Mouse (Mus musculus) kidney, embryonic 14.5 days (tissue): ENCODE measurements around the gene 1300017J02Rik. TPM values are rescaled to one million over a fixed set of nuclear protein-coding genes. Genes with fewer than 3 reads are reported as not detected.

ENCODE experiments used
- ATAC-seq: fragments of 200-750 bp; cut with Nextera tagmentation; 2 replicates; pipeline ENCODE4 v1.8.0; 2017; ENCODE audit warnings: moderate number of reproducible peaks, mild to moderate bottlenecking, moderate TSS enrichment, moderate library complexity; ENCODE audit not compliant: low FRiP score, low TSS enrichment
- H3K27ac ChIP-seq: fragments of 300-500 bp; sonication (generic); 2 replicates; pipeline ENCODE4 v1.5.1; 2014; ENCODE audit warnings: low read depth, mild to moderate bottlenecking, low read length, moderate library complexity, mixed read lengths
- H3K27me3 ChIP-seq: fragments of 300-500 bp; sonication (generic); 2 replicates; pipeline ENCODE4 v1.6.1; 2014; ENCODE audit warnings: mild to moderate bottlenecking, low read length; ENCODE audit not compliant: control insufficient read depth, insufficient read depth
- H3K36me3 ChIP-seq: fragments of 300-500 bp; sonication (generic); 2 replicates; pipeline ENCODE4 v1.6.1; 2014; ENCODE audit warnings: low read length, mixed read lengths; ENCODE audit not compliant: control insufficient read depth, insufficient read depth
- H3K4me1 ChIP-seq: fragments of 300-500 bp; sonication (generic); 2 replicates; pipeline ENCODE4 v1.6.1; 2014; ENCODE audit warnings: low read length, mixed read lengths; ENCODE audit not compliant: control insufficient read depth, insufficient read depth
- H3K4me2 ChIP-seq: fragments of 300-500 bp; sonication (generic); replicated peaks from 2 replicates; pipeline ENCODE4 v1.6.1; 2014; ENCODE audit warnings: low read depth, mild to moderate bottlenecking, low read length
- H3K4me3 ChIP-seq: fragments of 300-500 bp; sonication (generic); 2 replicates; pipeline ENCODE4 v1.5.1; 2014; ENCODE audit warnings: mild to moderate bottlenecking, low read length
- H3K9ac ChIP-seq: fragments of 300-500 bp; sonication (generic); 2 replicates; pipeline ENCODE4 v1.6.1; 2014; ENCODE audit warnings: low read depth, mild to moderate bottlenecking, low read length, moderate library complexity
- H3K9me3 ChIP-seq: fragments of 300-500 bp; sonication (generic); 2 replicates; pipeline ENCODE4 v1.6.1; 2016; ENCODE audit warnings: low read length; ENCODE audit not compliant: control insufficient read depth
- WGBS: fragments of 180-500 bp; shearing (Covaris S2); extraction: QIAGEN DNeasy Blood & Tissue Kit; methylation state at CpG from one replicate; pipeline ENCODE4 v1.1.7; 2014; 5-methylcytosine and 5-hydroxymethylcytosine counted together
- polyA plus RNA-seq: library from polyadenylated mRNA; unstranded; fragments of >200 nt; fragmentation: Nextera tagmentation; extraction: Ambion mirVana; gene quantifications from 2 replicates; pipeline ENCODE4 v1.2.1, GENCODE M21; 2014

The 1300017J02Rik gene
- polyA plus RNA-seq, 1 experiment from 2014 or later: 0.97 TPM

DNA sequence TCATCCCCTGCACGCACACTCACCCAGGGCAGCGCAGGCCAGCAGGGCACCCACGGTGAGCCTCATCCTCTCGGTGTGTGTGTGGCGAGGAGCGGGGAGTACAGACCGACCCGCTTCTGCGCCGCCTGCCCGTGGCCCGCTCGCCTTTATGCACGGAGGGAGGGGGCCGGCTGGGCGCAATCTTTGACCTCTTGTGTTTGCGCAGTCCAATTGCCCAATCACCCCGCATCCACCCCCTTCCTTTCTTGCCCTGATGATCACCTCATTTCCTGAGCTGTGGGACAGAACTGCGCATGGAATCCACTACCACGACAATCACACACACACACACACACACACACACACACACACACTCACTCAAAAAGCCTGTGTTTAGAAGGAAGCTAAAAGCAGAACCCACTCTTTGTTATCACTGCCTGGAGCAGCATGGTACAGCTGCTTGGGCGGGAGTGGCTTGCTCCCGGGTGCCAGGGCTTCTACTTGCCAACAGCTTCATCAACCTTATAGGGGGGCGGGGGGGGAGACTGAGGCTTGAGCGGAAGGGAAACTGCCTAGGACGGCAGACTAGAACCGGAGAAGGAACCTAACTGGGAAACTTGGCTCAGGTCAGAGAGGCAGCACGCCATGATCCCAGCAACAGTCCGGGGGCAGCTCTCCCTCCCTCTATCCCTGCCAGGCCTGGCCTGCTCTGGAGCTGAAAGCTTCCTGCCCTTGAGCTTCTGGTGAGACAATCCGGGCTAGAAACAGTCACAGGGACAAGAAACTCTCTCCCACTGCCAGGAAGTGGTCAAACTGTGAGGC, 74.5 kb downstream of the 1300017J02Rik start, which contains the start of the genes Gm20425 and Trf:
Gene Gm20425 (minus strand): TSS at position 157 of the 801 bp plus-strand sequence.
Gene Trf (minus strand): TSS at position 294 of the 801 bp plus-strand sequence.
- peak within 1 kb of the TSS; percentile 26 for H3K4me2 ChIP-seq
- 41% methylated on average over 27 of the region's 29 CpGs for WGBS
- H3K36me3 ChIP-seq: no peaks in the 10 kb centered on the region
- no peaks in the 10 kb centered on the region for H3K9me3 ChIP-seq
- peak; percentile 43 for ATAC-seq
- peak within 1 kb of the TSS; percentile 6; the same call in 1 of the 2 replicates for H3K4me3 ChIP-seq
- H3K9ac ChIP-seq: peak within 1 kb of the TSS; percentile 9; the same call in 1 of the 2 replicates
- no peaks in the 10 kb centered on the region for H3K4me1 ChIP-seq
- no peak within 1 kb of the TSS for H3K27ac ChIP-seq
- no peaks in the 10 kb centered on the region for H3K27me3 ChIP-seq

DNA sequence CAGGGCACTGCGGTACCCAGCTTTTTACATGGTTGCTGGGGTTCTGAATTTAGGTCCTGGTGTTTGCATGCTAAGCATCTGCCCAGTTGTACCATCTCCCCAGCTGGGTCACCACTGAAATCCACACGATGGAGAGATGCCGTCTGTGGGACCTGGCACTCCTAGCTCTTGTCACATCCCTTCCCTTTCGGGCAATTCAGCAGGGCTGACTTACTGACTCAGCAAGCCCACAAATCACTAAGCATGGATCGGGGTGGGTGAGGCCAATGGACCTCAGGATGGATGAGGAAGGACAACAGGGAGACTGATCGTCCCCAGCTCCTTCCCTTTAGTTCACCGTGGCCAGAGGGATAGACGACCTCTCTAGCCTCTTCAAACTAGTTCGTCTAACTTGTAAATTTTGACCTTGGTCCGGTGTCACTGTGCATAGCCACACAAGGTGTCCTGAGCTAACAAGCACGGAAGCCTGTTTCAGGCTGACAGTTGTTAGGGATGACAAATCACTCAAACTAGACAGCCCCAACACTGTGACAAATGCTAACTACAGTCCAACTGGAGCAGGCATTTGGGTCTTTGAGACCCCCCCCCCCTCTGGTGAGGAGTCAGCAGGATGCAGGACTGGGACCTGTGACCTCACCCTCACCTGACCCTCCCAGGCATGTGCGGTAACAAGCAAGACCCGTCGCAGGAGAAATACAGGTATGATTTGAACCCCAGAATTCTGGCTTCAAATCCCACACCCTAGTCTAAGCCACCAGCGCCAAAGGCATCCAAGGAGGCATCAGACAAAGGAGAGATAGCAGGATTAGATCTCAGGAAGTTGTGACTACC, 75.6 kb downstream of the 1300017J02Rik start:
- Histone ChIP-seq H3K9me3 (no peaks in the 10 kb centered on the region), H3K36me3 (no peaks in the 10 kb centered on the region), H3K27me3 (no peaks in the 10 kb centered on the region), H3K4me2 (no peak overlapping the region), H3K27ac (no peak overlapping the region), H3K9ac (no peak overlapping the region), H3K4me3 (no peak overlapping the region), H3K4me1 (no peaks in the 10 kb centered on the region)
- no peak for ATAC-seq
- 78% methylated on average over 15 of the region's 15 CpGs for WGBS

DNA sequence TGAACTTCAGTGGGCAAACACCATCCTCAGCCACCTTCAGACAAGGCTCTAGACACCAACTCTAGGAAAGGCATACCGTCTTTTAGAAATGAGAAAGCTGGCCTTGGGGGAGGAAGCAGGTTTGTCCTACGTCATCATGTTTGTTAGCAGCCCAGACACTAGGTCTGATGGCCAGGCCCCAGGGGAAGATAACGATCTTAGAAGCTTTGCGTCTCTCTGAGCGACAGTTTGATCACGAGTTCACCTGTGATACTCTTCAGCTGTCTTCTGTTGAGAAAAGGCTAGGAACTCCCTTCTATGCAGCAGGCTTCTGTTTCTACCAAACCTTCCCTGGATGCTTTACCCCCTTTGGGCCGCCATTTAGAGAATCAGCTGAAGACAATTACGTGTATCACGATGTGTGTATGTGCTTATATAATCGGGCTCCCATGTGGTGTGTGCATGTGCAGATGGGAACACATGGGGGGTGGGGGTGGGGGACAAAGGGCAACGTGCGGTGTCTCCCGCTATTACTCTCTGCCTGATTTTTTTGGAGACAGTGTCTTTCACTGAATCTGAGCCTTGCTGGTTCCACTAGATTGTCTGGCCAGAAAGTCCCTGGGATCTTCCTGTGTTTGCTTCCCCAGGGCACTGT, 76.4 kb downstream of the 1300017J02Rik start:
- Histone ChIP-seq H3K4me2 (no peak overlapping the region), H3K4me1 (no peaks in the 10 kb centered on the region), H3K4me3 (no peak overlapping the region), H3K36me3 (no peaks in the 10 kb centered on the region), H3K27ac (no peak overlapping the region), H3K27me3 (no peaks in the 10 kb centered on the region), H3K9ac (no peak overlapping the region), H3K9me3 (no peaks in the 10 kb centered on the region)
- ATAC-seq: no peak
- 73% methylated on average over 13 of the region's 13 CpGs for WGBS

DNA sequence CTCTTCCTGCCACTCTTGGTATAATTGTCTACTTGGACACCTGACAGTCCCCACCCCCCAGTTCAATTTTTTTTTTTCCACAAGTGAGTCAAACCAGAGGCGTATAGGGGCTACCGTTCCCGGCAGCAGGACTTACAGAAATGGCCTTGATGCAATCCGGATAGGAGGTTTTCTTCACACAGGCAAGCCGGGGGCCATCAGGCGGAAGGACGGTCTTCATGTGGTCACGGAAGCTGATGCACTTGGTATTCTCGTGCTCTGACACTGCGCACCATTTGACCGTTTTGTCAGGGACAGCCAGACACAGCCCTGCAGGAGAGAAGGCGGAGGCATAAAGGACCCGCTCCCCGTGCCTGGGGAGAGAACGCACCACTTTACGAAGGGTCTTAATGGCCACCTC, 77.1 kb downstream of the 1300017J02Rik start:
- no peaks in the 10 kb centered on the region for H3K4me1 ChIP-seq
- H3K9ac ChIP-seq: no peak overlapping the region
- no peaks in the 10 kb centered on the region for H3K9me3 ChIP-seq
- H3K27ac ChIP-seq: no peak overlapping the region
- no peak for ATAC-seq
- no peak overlapping the region for H3K4me3 ChIP-seq
- H3K4me2 ChIP-seq: no peak overlapping the region
- H3K27me3 ChIP-seq: no peaks in the 10 kb centered on the region
- no peaks in the 10 kb centered on the region for H3K36me3 ChIP-seq
- whole genome bisulfite sequencing: 86% methylated on average over 16 of the region's 16 CpGs

GRCm38 (mm10) chr9:103226806-103227205, 78.1 kb downstream of the 1300017J02Rik start:
- no peak overlapping the region for H3K4me3 ChIP-seq
- 88% methylated on average over 15 of the region's 15 CpGs for WGBS
- H3K36me3 ChIP-seq: no peaks in the 10 kb centered on the region
- no peak overlapping the region for H3K9ac ChIP-seq
- no peak for ATAC-seq
- no peak overlapping the region for H3K27ac ChIP-seq
- H3K9me3 ChIP-seq: no peaks in the 10 kb centered on the region
- H3K27me3 ChIP-seq: no peaks in the 10 kb centered on the region
- H3K4me2 ChIP-seq: no peak overlapping the region
- H3K4me1 ChIP-seq: no peaks in the 10 kb centered on the region

GRCm38 (mm10) chr9:103225464-103225863, 79.4 kb downstream of the 1300017J02Rik start:
- WGBS: 69% methylated on average over 3 of the region's 3 CpGs
- ATAC-seq: no peak
- no peaks in the 10 kb centered on the region for H3K27me3 ChIP-seq
- no peaks in the 10 kb centered on the region for H3K36me3 ChIP-seq
- no peak overlapping the region for H3K4me3 ChIP-seq
- H3K9ac ChIP-seq: no peak overlapping the region
- no peaks in the 10 kb centered on the region for H3K4me1 ChIP-seq
- no peak overlapping the region for H3K4me2 ChIP-seq
- no peaks in the 10 kb centered on the region for H3K9me3 ChIP-seq
- no peak overlapping the region for H3K27ac ChIP-seq

DNA sequence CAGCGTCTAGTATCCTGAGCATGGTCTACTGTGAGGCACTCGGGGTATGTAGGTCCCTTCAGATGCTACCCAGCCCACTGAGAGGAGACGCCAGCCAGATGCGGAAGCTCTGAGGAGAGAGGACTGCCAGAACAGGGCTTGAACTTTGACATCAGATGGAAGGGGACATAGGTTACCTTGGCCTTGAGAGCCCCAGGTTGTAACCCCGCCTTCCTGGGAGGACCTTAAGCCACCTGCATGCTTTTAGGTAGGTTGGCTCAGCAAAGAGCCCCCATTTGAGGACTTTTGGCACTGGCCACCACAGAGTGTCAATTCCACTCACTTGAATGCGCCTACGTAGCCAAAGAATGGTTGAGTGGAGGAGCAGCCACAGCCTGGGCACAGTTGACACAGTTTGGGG, 80.2 kb downstream of the 1300017J02Rik start:
- Histone ChIP-seq H3K4me2 (no peak overlapping the region), H3K9ac (no peak overlapping the region), H3K4me1 (no peaks in the 10 kb centered on the region), H3K4me3 (no peak overlapping the region), H3K27ac (no peak overlapping the region), H3K27me3 (no peaks in the 10 kb centered on the region), H3K9me3 (no peaks in the 10 kb centered on the region), H3K36me3 (no peaks in the 10 kb centered on the region)
- 94% methylated on average over 7 of the region's 7 CpGs for WGBS
- ATAC-seq: no peak

GRCm38 (mm10) chr9:103214281-103214680, 90.6 kb downstream of the 1300017J02Rik start:
- H3K9ac ChIP-seq: no peak overlapping the region
- no peak overlapping the region for H3K4me2 ChIP-seq
- no peak overlapping the region for H3K4me3 ChIP-seq
- H3K27me3 ChIP-seq: no peaks in the 10 kb centered on the region
- WGBS: 63% methylated on average over 6 of the region's 6 CpGs
- no peaks in the 10 kb centered on the region for H3K4me1 ChIP-seq
- H3K36me3 ChIP-seq: no peaks in the 10 kb centered on the region
- H3K27ac ChIP-seq: no peak overlapping the region
- no peak for ATAC-seq
- H3K9me3 ChIP-seq: no peaks in the 10 kb centered on the region
